Mouse (Mus musculus) lung, postnatal 4 days (tissue): ENCODE measurements at regions not wholly inside any gene's neighbourhood (a gene's known extent, or its start where the extent isn't known, plus 50 kb on each side); places are given as distances from the start of the nearest gene placed in this dataset.

Experiments
- DNase-seq, 2 experiments: peaks; one replicate each; pipeline ENCODE4 v3.0.0; 2021

DNA sequence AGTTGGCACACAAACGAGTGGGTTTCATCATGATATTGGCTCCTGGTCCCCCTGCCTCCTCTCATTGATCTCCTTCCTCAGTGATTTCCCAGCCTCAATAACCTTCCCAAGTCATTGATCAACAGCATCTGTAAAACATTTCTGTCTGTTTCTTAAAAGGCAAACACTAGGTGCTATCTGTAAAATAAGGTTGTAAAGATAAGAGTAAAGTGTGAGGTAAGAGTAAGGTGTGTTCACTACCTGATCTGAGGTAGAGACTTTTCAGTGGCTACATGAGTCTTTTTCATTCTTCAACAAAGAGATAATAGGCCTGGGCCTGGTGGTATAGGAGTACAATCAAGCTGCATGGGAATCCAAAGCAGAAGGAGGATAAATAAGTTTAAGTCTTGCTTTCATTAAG is 55.7 kb downstream of the Plk2 start:
- DNase-seq = no peak

- DNase-seq = no peak
Observed at GRCm38 (mm10) chr13:110452009-110452525, 57.2 kb downstream of the Plk2 start.

- no peak for DNase-seq
Observed at GRCm38 (mm10) chr13:110455085-110455484, 60.2 kb downstream of the Plk2 start.

DNA sequence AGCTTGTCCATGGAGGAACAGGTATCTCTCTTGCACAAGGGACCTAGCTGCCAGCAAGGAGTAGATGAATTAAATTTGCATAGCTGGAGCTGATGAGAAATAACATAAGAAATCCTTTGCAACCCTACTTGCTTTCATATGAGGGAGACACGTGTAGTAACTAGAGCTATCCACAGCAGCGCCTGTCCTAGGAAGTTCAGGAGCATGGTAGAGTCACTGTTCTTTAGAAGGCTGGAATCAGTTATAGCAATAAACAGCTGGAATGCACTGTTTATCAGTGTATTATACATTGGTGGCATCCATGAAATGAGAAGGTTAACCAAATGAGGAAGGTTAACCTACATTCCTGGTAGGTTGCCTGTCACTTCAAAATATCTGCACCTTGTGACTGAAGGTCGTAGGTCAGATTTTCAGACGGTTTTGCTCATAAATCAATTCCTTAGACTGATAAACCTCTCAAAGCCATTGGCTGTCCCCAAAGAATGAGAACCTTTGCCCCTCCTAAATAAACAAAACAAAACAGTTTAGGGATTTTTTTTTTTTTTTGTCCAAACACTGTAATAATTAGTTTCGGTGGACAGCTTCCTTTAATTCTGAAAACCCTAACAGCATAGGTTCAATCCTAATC is 60.8 kb downstream of the Plk2 start:
- no peak for DNase-seq

DNA sequence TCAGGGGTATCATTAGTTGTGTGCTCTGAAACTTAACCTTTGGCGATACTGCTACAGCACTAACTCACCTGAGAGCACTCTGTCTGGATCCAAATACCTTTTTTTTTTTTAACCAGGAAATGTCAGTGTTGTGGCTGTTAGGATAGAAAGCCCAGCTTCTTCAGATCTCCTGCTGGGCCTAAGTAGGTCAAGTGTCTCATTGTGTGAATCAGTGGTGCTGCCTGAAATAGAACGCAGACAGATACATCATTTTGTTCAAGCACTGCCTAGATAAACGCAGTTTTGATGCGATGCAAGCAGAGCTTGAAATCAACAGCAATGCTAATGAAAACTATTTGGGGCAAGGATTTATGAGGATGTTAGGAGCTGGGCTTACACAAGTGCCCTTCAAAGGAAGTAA is 63.9 kb downstream of the Plk2 start:
- DNase-seq = no peak

DNA sequence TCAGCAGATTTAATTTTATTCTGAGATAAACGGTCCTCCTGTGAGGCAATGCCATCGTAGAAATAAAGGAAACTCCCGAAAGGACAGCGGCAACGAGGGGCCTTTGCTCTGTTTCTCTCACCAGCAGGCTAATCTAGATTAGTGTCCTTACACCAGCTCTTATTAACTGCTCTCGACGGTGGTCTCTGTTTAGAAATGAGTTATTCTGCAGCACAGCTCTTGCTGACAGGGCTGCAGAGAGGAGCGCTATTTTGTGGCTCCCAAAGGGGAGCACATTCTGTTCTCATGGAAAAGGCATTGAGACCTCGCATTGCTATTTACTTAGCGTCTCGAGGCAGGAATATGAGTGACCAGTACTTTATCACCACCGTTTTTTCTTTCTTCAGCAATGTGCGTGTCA is 66.7 kb downstream of the Plk2 start:
- no peak for DNase-seq

- no peak for DNase-seq
Observed at GRCm38 (mm10) chr13:110471526-110471925, 76.7 kb downstream of the Plk2 start.

DNA sequence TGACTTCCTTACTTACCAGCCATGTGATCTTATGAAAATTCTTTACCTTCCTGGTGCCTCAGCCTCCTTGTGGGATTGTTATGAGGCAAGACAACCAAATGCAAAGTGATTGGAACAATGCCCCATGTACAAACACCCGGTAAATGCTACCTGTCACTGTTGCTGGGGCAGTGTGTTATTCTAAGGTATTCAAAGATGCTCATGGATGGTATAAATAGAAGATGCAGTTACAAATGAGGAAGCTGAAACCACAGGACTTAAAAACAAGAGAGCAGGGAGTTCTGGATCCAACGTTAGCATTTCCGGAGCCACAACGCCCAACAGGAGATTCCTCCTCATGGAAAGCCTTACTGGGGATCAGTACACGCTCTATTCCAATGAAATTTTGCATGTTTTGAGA is 82.9 kb downstream of the Plk2 start:
- DNase-seq = no peak

GRCm38 (mm10) chr13:110484358-110484940 is 89.6 kb downstream of the Plk2 start:
- peak in 1 of 2 experiments; percentile 5 for DNase-seq

DNA sequence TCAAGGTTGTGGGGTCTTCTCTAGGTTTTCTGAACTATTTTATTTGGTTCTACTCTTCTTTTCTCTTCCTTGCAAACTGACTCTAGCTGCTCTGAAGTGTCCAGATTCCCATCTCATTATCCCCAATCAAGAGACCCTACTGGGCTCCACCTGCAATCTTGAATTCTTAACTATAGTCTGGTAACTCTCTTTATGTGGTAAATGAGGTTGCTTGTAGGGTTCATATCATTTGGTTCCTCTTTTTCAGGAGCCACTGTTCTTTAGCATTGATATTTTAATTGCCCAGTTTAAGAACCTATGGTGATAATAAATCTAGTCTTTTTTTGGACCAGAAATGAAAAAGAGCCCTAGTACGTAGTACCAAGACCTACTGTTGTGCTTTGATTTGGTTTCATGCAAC is 90.7 kb downstream of the Plk2 start:
- no peak for DNase-seq

- no peak for DNase-seq
Observed at GRCm38 (mm10) chr13:110490166-110490565, 95.3 kb downstream of the Plk2 start.

DNA sequence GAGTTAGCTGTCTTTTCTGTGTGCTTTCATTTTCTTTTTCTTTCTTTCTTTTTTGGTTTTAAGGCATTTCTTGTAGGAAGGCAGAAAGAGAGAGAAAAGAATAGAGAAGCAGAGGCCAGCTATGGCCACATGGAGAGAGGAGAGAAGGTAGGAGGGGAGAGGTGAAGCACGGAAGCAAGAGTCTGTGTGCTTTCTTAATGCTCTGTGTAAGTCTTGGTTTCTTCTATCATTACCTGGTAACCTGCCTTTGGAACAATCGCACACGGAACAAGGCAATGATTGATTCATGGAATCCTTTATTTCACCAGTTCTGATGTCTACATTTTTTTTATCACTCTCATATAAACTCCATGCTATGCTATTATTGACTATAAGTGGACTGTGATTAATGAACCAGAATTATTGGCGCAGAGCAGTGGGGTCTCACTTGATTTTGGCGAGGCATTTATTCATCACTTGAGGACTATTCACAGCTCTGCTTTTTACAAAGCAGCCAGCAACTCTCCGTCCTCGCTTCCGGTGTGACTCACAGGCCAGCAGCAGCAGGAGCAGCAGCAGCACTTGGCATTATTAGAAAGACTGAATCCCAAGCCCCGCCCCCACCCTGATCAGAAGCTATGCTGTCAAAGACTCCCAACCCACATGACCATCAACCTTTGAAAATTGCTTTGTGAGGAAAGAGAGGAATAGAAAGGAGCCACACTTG is 97.6 kb downstream of the Plk2 start:
- peak in 1 of 2 experiments; percentile 20 for DNase-seq

DNA sequence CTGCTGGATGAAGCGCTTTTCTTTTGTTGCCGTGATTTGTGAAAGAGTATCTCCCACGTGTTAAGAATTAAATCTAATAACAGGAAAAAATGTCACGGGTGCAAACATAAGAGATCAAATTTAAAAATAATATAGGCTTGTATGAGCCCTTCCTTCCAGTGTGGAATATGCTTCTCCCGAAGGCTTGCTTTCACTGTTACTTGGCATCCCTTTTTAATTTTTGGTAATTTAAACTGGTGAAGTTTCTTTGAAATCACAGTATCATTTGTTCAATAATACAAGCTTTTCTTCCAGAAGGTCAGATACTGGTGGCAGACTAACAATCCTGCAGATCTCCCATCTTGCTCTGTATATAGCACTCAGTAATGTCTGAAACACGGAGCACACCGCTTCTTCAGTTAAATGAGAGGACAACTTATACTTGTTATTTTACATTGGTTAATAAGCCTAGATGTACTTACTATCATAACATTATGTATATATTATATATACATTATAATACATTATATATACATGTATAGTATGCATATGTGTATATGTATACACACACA is 98.2 kb downstream of the Plk2 start:
- DNase-seq = no peak

GRCm38 (mm10) chr13:110497461-110497860 is 102.6 kb downstream of the Plk2 start:
- DNase-seq = no peak

DNA sequence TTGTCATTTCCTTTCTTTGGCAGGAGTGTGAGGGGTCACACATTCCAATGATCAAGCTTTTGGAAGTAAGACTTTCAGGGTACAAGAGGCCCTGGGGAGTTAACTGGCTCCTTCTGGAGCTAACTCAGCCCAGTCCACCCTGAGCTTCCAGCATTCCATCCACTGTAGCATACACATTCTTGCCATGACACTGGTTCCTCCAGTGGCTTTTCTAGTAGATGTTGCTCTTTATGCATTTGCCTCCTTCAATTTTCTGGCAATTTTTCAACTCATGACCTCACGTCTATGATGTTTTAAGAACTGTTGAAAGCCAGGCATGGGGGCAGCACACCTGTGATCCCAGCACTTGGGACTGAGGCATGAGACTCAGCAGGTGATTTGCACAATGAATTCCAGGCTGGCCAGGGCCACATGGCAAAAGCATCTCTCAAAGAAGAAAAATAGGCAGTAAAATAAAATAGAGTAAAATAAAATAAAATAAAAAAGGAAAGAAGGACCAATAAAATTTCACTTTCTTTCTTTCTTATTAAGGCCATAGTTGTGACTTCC is 113.0 kb downstream of the Plk2 start:
- DNase-seq = no peak

DNA sequence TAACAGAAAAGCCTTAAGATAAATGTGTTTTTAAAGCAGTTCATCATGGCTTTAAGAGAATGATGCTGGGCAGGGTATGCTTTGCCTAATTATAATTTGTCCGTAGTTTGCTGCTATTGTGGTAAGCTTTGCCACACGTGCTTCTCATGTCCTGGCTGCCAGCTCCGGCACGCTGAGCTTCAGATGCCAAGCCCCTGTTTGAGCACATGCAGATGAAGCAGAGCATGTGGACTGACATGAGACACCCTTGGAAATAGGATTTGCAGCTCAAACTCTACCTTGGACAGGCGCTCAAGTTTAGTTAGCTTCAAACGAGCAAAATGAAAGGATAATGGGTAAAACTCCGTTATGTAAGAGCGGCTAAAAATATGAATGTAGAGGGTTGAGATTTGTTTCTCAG is 123.1 kb downstream of the Plk2 start:
- no peak for DNase-seq

- no peak for DNase-seq
Observed at GRCm38 (mm10) chr13:110522974-110523373, 128.1 kb downstream of the Plk2 start.

GRCm38 (mm10) chr13:110527681-110528080 is 132.8 kb downstream of the Plk2 start:
- no peak for DNase-seq

DNA sequence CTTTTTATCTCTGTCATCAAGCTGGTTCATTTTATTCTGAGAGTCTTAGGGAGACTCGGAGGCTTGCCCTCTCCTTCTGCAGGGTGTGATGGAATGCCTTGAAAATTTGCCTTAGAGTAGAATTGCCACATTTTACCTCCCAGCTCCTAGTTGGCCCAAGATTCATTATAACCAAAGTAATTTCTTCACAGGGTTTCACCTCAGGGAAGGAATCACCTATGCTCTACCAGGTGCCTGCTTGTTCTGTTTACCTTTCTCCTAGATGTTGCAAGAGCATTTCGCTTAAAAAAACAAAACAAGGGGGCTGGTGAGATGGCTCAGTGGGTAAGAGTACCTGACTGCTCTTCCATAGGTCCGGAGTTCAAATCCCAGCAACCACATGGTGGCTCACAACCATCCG is 134.8 kb downstream of the Plk2 start:
- DNase-seq = no peak

GRCm38 (mm10) chr13:110534320-110534764 is 139.5 kb downstream of the Plk2 start:
- DNase-seq = peak; percentile 30 to 51

- DNase-seq = no peak
Observed at GRCm38 (mm10) chr13:110535785-110536184, 140.9 kb downstream of the Plk2 start.

DNA sequence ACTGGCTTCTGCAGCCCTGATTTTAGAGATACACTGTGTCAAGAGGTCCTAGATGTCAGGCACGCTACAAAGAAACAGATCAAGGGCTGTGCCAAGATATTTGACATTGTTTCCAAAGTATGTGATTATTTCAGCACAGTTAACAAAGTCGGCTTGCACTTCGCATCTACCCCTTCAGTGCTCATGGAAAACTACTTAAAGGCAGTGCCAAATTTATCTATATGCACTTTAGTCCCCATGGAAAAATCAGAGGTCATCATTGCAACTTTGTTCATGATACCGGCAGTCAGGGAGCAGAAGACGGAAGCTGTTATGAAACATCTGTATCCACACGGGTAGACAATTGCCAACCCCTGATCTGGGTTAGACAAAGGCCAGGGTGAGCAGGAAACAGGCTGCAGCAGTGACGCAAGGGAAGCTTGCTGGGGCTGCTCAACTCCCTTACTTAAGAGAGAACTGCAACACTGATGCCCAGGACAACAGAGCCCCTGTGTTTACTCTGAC is 143.2 kb downstream of the Plk2 start:
- DNase-seq = peak; percentile 69 to 83

DNA sequence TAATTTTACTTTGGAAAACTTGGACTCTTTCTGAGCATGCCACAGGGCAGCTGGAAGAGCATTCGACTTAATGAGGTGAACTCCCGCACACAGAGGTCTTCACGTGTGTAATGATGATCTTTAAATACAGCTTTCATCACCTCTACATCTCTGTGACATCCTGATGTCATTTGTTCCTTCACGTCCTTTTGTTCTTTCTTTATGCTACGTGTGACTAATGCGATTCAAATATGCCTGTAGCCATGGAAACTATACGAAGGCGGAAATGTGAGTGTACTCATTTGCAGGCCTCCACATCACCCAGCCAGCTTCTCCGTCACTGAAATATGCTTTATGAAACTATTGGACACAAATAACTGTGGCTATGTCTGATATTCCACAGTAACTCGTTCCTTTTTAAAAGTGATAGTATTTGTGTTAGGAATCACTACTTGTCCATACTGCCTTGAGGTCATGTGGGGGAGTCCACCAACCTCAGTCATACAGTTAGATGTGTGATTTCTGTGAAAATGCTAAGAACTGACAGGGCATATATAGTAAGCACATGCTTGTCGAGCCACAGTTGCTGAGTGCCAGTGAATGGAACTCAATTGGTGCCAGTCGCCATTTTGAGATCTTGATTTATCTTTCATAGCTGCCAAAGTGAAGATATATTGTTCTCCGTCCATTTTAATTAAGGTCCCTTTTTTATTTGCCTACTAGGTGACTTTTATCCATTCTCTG is 145.9 kb downstream of the Plk2 start:
- no peak for DNase-seq
